Mouse (Mus musculus): ENCODE results near the gene Rbfox1.
A peak's percentile ranks its signal among the peaks of the same experiment; 100 is the strongest.

The Rbfox1 gene

GRCm38 (mm10) chr16:5992045-5993011 is 107.2 kb downstream of the Rbfox1 start:
- DNase-seq (ENCODE audit: low spot score) = no peak

- DNase-seq (ENCODE audit: low spot score) = no peak
Observed at GRCm38 (mm10) chr16:5997136-5997535, 112.0 kb downstream of the Rbfox1 start.

- DNase-seq (ENCODE audit: low spot score) = no peak
Observed at GRCm38 (mm10) chr16:5997651-5998050, 112.5 kb downstream of the Rbfox1 start.

GRCm38 (mm10) chr16:6000016-6000415 is 114.9 kb downstream of the Rbfox1 start:
- DNase-seq (ENCODE audit: low spot score) = no peak

- no peak for DNase-seq (ENCODE audit: low spot score)
Observed at GRCm38 (mm10) chr16:6006996-6007395, 121.8 kb downstream of the Rbfox1 start.

- DNase-seq (ENCODE audit: low spot score) = no peak
Observed at GRCm38 (mm10) chr16:6012853-6013252, 127.7 kb downstream of the Rbfox1 start.

GRCm38 (mm10) chr16:6018639-6019038 is 133.5 kb downstream of the Rbfox1 start:
- DNase-seq (ENCODE audit: low spot score) = peak; percentile 29

GRCm38 (mm10) chr16:6019361-6019760 is 134.2 kb downstream of the Rbfox1 start:
- DNase-seq (ENCODE audit: low spot score) = no peak

GRCm38 (mm10) chr16:6031280-6031679 is 146.1 kb downstream of the Rbfox1 start:
- no peak for DNase-seq (ENCODE audit: low spot score)

GRCm38 (mm10) chr16:6032563-6032962 is 147.4 kb downstream of the Rbfox1 start:
- DNase-seq (ENCODE audit: low spot score) = no peak

GRCm38 (mm10) chr16:6034876-6035275 is 149.7 kb downstream of the Rbfox1 start:
- DNase-seq (ENCODE audit: low spot score) = no peak

GRCm38 (mm10) chr16:6037009-6037408 is 151.9 kb downstream of the Rbfox1 start:
- DNase-seq (ENCODE audit: low spot score) = no peak

GRCm38 (mm10) chr16:6042766-6043165 is 157.6 kb downstream of the Rbfox1 start:
- no peak for DNase-seq (ENCODE audit: low spot score)

GRCm38 (mm10) chr16:6048601-6049000 is 163.4 kb downstream of the Rbfox1 start:
- no peak for DNase-seq (ENCODE audit: low spot score)

- DNase-seq (ENCODE audit: low spot score) = no peak
Observed at GRCm38 (mm10) chr16:6062495-6062894, 177.3 kb downstream of the Rbfox1 start.

- no peak for DNase-seq (ENCODE audit: low spot score)
Observed at GRCm38 (mm10) chr16:6065481-6065880, 180.3 kb downstream of the Rbfox1 start.

- no peak for DNase-seq (ENCODE audit: low spot score)
Observed at GRCm38 (mm10) chr16:6075442-6076050, 190.4 kb downstream of the Rbfox1 start.

- DNase-seq (ENCODE audit: low spot score) = no peak
Observed at GRCm38 (mm10) chr16:6079017-6079416, 193.9 kb downstream of the Rbfox1 start.

GRCm38 (mm10) chr16:6084701-6085365 is 199.7 kb downstream of the Rbfox1 start:
- no peak for DNase-seq (ENCODE audit: low spot score)

GRCm38 (mm10) chr16:6086200-6086599 is 201.0 kb downstream of the Rbfox1 start:
- no peak for DNase-seq (ENCODE audit: low spot score)

- no peak for DNase-seq (ENCODE audit: low spot score)
Observed at GRCm38 (mm10) chr16:6091326-6092123, 206.4 kb downstream of the Rbfox1 start.

Measured in urinary bladder, postnatal 25 days (tissue).